Mouse (Mus musculus) urinary bladder, adult 18-20 months (tissue): ENCODE measurements at regions not wholly inside any gene's neighbourhood (a gene's known extent, or its start where the extent isn't known, plus 50 kb on each side); places are given as distances from the start of the nearest gene placed in this dataset.

Experiments used
- DNase-seq, 2 experiments: peaks; one replicate each; pipeline ENCODE4 v3.0.0; 2022; ENCODE audit warnings: low spot score in 2 of 2, mixed read lengths in 2 of 2

DNA sequence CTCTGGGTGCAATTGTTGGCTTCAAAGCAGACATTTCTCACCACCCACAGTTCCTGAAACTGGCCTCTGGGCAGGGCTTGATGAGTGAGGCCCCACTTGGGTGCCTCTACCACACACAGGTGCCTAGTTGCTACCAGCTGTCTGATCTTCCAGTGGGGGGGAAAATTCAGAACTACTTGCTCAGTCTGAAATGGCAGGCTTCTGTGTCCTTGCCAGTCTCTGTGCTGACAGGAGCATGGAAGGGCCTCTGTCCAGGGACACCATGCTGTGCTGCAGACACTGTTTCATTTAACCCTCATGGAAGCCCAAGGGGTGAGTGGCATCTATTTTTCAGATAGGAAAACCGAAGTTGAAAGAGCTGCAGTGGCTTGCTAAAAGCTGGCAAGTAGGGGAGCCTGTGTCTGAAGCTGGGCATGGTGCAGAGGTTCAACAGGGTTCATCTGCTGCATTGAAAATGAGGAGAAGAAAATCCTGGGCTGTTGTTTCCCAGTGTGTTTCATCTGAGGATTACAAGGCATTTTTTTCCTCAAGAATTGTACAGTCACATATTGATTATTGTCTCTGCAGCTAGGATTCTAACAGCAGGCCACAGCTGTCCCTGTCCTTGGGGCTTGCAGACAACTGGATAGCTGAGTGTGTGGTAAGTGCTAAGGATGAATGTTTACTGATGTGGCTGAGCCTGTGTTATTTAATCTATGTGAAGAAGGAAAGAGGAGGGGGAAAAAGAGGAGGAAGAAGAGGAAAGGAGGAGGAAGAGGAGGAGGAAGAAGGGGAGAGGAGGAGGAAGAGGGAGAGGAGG is 78.4 kb upstream of the Gadd45a start:
- DNase-seq = no peak

DNA sequence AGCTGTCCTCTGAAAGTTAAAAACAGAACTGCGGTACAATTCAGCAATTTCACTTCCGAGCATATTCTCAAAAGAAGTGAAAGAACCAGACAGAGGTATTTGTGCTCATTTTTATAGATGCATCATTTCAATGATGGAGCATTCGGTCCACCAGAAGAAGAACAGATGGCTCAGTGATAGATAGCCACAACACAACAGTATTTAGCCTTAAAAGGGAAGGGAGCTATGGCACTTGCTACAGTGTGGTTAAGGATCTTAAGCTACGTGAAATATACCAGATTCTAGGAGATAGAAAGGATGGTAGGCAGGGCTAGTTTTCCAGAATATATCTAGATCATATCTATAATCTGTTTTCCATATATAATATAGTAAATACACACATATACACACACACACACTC is 77.5 kb upstream of the Gadd45a start:
- no peak for DNase-seq

DNA sequence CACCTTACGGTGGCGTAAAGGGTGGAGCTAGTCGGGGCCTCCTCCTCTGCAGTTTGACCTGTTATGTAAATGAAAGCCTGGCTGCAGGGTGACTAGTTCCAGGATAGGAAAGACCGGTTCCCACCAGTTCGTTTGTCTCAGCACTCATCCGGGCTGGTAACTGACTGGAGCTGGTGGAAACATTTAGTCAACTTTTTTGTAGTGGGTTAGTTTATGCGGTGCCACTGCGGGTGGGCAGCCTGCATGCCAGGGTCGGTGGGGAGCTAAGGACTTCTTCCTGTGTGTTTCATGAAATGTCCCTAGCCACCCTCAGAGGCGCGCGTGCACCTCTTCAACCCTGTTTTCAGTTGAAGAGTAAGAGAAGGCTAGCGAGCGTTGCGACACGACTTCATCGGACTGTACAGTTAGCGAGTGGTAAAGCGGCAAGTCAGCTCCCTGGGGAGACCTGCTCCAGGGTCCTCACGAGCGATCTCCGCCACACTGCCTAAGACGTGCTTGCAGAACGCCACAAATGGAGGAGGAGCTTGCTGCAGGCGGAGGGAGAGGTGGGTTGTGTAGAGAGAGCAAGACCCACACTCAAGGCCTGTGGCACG is 76.5 kb upstream of the Gadd45a start:
- peak; percentile 11 to 38 for DNase-seq

DNA sequence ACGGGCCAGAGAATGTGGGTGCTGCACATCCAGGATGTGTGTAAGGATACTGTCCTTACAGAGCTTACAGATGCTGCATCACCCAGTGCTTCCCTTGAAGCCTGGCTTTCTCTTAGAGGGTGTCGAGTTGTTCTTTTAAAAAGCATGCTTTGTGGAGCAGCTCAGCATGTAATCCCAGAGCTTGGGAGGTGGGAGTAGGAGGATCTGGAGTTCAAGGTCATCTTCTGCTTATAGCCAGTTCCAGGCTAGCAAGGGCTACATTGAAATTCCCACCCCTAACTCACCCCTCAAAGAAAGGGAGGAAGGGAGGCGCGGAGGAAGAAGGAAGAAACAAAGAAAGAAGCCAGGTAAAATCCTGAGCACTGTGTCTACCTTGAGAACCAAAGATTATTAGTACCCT is 76.0 kb upstream of the Gadd45a start:
- no peak for DNase-seq

DNA sequence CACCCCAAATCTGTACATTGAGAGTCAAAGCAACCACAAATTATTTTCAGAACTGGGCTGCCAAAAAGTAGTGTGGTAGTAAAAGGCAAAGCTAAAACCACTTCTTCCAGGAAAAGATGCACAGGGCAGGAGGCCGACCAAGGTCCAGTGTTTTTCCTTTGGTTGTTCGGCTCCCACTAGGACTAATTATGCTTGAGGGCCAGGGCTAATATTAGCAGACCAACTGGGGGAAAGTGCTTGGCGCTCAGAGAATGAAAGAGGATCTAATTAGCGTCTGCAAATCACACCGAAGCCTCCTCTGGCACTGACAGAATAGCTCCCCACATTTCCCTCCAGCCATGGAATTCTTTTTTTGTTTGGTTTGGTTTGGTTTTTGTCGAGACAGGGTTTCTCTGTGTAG is 75.1 kb upstream of the Gadd45a start:
- no peak for DNase-seq

DNA sequence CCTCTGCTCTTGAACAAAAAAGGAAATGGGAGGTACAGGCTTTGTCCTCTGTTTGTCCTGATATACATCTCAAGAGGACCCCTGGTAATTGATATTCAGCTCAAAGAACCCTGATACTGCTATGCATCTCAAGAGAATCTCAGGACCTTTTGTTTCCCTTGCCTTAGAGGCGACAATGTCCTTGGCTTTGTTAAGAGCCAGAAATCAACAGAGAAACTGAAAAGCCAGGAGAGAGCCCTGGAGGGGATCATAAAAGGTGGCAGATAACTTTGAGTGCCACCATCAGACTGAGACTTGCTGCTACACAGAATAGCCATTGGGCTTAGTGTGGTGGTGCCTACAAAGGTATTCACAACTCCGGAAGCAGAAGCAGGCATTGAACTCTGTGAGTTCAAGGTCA is 74.3 kb upstream of the Gadd45a start:
- DNase-seq = no peak

DNA sequence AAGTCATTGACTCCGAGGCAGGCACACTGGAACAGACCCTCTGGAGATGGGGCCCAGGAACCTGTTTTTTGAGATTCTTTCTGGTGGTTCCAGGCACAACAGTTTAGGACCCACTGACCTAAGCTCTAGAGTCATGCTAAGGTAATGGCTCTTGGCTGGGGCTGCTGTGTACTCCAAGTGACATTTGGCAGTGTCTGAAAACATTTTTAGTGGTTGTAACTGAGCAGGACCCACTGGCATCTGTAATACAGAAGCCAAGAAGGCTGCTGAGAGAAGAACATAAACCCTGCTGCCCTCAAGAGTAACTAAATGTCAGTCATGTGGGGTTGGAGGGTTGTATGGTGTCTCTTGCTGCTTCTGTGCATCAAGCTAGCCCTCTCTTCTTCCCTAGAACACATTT is 73.1 kb upstream of the Gadd45a start:
- no peak for DNase-seq

DNA sequence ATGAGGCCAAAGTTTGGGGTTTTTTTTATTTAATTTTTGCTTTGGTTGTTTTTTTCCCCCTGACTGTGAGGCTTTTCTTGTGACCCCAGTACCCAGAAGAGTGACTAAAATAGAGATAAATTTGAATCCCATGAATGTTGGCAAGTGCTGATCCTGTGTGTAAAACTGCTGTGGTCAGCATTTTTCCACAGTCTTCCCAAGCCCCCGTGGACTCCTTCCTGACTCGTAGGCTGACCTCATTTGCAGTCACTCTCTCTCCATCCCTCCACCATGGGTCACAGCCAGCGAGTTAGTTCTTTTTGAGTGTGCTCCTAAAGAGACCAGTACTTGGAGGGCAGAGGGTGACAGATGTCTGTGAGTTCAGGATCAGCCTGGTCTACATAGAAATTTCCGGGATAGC is 72.5 kb upstream of the Gadd45a start:
- DNase-seq = no peak

DNA sequence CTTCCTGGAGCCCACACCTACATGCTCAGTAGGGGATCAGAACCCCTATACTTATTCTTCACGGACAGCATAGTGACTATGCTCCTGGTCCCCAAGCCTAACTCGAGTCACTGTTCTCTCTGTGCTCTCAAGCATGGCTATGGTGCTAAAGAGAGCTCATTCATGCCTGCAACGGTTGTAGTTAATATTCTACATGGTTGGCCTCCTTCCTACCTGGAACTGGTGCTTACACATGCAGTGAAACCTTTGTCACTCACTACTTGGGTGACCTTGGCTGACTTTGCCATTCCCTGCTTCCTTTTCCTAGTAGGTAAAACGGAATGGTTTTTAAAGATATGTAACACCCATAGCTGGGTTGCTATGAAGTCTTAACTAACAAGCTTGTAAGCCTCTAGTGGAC is 70.3 kb upstream of the Gadd45a start:
- no peak for DNase-seq

DNA sequence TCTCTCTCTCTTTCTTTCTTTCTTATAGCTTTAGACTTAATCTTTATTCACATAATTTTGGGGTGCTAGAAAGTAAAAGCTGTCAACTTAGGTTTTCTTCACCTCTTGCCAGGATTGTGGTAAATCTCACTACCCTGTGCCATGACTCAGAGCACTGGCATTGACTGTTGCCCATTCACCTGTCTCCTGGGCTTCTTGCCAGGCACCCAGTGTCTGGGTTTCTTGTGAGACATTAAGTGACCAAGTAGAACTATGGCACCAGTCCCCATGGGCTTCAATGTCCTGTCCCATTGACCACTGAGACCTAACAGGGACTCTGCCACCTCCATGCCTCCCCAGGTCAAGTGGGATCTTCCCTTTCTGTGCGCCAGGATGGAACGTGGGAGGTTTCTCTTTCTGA is 69.2 kb upstream of the Gadd45a start:
- peak in 1 of 2 experiments; percentile 9 for DNase-seq

DNA sequence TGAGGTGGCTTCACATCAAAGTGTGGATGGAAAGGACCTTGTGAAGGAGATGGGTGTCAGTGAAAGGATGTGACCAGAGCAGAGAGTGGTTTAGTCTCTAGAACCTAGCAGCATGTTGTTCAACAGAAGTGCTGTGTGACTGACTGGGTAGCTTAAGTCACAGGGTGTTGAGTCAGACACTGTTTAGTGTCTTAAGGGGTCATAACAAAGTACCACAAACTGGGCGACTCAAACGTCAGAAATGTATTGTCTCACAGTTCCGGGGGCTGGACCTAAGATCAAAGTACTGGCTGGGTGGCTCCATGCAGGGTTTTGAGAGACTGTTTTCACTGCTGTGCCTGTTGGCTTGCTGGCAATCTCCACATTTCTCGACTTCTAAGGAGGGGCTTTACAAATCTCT is 68.1 kb upstream of the Gadd45a start:
- no peak for DNase-seq

DNA sequence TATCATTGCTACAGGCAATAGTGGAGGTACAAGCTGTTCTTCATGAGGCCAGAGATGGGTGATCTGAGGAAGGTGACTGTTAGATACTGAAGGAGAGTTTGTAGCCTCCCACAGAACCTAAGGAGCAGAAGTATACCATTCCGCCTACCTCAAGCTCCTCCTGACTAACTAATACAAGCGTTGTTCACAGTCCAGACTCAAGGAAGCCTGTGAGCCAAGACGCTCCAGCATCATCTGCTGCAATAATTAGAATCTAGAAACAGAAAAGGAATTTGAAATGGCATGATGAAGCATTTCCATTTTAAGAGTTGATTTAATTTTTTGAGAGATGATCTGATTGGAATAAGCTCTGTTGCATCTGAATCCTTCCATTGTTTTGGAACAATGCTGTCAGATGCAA is 66.9 kb upstream of the Gadd45a start:
- no peak for DNase-seq

DNA sequence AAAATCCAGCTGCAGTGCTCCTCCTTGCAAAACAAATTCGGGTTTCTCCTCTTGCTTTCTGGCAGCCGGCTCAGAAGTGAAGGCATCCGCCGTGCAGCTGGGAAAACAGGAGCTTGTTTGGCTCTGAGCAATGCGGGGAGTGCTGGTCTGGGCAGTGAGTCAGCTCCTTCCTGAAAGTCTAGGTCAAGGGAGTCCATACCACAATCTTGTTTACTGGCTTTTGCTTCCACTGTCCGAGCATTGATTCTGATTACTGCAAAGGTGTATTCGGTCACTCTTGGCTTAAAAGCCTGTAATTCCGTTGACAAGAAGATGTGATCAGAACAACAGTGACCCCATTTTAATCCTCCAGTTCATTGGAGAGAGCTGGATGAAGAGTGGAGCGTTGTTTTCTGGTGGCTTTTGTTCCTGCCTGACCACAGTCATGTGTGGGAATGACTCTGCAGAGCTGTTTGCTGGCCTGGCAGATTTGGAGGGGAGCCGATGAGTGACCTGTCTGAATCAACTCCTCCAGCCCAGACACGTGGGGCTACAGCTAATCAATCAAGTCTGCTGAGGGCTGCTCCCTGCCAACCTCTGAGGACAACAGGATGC is 65.4 kb upstream of the Gadd45a start:
- peak; percentile 31 to 79 for DNase-seq

DNA sequence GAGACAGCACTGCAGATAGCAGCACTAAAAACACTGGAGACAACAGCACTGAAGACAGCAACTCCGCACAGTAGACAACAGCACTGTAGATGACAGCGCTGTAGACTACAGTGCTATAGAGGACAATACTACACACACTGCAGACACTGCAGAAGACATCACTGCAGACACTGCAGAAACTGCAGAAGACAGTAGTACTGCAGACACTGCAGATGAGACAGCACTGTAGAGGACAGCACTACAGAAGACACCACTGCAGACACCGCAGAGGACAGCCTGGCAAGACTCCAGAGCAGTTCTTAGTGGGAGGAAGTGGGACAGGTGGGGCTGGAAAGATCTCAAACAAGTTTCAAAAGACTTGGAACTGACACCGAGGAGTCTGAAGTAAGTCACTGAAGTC is 64.8 kb upstream of the Gadd45a start:
- DNase-seq = no peak

DNA sequence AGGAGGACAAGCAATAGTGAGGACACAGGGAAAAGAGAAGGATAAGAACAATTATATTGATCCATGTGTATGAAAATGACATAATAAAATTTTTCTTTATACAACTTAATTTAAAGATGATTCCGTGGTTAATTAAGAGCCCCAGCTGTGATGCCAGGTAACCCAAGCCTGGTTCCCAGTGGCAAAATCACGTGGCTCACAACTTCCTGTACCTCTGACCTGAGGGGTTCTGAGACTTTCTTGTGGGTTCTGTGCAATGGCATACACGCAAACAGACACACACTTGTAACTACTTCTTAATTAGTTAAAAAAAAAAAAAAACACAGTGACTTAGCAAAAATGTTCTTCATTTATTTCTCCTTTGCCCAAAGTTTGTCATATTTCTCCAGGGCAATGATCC is 57.2 kb upstream of the Gadd45a start:
- no peak for DNase-seq

DNA sequence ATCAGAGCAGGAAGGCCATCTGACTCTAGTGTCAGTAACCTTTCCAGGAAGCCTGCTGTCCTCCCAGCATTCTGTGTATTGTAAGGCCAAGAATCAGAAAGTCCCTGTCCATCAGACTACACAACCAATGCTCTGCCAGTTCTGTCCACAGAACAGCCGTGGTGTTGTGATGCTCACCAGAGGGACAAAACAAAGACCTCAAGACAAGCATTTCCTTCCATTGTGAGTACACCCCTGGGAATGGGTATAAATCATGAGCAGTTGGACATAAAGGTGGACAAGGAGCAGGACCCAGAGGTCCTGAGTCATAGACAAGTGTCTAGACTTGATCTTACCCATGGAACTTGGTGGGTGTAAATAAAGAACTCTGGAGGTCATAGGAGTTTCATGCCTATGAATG is 55.9 kb upstream of the Gadd45a start:
- DNase-seq = no peak

DNA sequence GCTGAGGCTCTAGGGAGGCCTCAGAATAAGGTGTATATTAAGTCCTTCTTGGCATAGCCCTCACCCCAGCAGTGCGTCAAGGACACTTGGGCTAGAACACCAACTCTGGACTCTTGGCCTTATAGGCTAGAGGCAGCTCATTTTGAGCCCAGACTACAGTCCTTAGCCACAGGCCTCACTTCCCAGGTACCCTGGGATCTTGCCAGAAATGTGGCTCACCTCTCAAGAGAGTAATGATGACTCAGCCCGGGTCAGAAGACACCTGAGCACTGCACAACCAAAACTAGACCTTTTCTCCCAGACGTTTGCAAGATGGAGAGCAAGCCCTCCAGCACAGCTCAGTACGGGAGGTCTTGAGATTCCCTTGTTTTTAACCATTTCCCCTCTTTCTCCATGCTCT is 52.9 kb upstream of the Gadd45a start:
- no peak for DNase-seq

DNA sequence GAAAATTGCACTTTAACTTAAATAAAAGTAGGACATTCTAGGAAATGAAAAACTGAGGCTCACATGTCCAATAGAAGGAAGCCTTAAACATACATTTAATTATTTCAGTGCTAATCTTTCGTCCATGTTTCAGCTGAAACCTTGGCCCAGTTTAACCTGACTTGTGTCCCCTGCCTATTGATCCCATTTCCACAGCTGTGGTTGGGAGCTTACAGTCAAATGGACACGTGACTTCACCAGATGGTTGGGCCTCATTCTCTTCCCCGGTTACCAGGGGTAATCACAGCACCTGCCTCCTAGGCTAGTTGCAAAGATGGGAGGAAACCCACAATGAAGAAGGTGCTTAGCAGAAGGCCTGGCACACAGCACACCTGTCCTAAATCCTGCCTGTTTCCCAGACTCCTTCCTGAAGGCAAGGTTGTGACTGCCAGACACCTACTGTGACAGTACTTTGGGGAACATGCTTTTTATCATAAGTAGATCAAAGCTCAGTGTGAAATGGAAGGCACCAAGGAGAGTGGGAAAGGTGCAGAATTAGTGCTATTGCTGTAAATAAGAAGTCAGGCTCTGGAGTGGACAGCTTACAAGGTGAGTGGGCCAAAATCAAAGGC is 52.4 kb upstream of the Gadd45a start:
- no peak for DNase-seq

DNA sequence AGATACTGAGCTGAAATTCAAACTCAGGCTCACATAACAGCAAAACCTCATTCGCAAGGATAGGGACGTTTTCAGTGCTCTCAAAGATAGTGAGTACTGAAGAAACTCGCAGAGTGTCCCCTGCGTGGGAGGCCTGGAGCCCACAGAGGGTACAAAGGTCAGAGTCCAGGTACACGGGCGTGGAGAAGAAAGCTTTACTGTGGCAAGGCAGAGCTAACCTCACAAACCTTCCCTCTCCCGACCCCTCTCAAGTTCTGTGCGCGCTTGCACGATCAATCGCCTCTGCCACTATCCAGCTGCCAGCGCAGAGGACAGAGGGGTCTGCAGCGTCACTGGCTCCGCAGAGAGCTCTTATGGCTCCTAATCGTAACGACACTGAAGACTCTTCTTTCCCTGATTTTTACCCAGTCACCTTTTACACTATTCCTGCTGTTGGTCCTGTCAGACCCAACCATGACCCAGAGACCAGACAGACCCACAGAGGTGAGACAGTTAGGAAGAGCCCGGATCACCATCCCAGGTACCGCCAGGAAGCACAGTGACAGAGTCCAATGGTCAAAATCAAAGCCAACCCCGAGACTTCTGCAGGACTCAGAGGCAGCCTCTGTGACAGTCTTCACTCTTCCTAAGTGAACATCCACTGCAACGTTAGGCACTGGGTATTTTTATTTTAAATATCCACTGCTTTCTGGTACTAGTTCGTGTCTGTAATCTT is 51.6 kb upstream of the Gadd45a start:
- no peak for DNase-seq

DNA sequence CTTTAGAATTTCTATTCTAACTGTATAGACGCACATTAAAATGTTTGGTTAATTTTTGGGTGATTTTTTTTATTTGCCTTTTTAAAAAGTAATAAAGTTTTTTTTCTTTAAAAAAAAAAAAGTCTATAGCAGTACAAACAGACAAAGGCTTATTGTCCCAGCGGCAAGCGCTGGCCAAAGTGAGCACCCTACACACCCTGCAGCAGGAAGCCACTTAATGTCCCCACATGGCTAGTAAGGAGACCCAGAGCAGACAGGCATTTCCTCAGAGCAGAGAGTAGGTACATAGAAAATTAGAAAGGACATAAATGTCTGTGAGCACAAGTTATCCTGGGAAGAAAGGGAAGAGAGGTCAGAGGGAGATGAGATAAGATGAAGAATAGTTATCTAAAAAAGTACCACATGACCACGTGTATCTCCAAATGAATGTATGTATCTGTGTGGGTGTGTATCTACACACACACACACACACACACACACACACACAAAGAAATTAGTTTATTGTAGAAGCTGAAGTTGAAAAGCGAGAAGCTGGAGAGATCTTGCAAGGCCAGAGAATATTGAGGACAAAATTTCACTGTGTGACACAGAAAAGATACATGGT is 50.7 kb upstream of the Gadd45a start:
- no peak for DNase-seq

DNA sequence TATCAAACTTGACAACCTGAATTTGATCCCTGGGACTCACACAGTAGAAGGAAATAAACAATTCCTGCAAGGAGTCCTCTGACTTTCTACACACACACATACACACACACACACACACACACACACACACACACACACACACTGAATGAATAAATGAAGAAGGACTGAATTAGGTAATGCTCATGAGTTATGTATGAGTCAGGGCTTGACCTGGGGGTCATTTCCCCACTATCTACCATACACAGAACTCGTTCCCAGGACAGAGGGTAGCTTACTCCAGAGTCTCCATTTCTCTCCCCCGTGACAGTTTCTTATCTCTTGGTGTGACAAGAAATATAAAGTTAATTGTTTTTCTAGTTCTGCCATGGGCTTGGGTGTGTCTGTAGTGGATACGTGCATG is 50.1 kb upstream of the Gadd45a start:
- DNase-seq = no peak
